Mouse (Mus musculus) urinary bladder, adult 2 months (tissue): ENCODE measurements around the gene Ndufv3. TPM values are rescaled to one million over a fixed set of nuclear protein-coding genes. Genes with fewer than 3 reads are reported as not detected.
"Not testable (repeated sequence)": the region's sequence is repeated elsewhere in the genome, so short reads cannot be mapped to it uniquely, and the experiment has no call there.

Experiments
- DNase-seq: peaks from one replicate; pipeline ENCODE4 v3.0.0; 2022; ENCODE audit warnings: low spot score
- polyA plus RNA-seq: library from polyadenylated mRNA; depleted of rRNA; stranded (reverse); fragments of >200 nt; gene quantifications from 2 replicates; pipeline ENCODE4 v1.2.3, GENCODE M21; 2012

Ndufv3 gene
- polyA plus RNA-seq, 1 experiment = 219 TPM

GRCm38 (mm10) chr17:31511792-31512495 is 8.0 kb upstream of the Ndufv3 start:
- DNase-seq = peak; percentile 76

GRCm38 (mm10) chr17:31512593-31512992 is 7.3 kb upstream of the Ndufv3 start:
- no peak for DNase-seq

- DNase-seq = no peak
These were observed 5.2 kb upstream of the Ndufv3 start for GRCm38 (mm10) chr17:31514696-31515095.

GRCm38 (mm10) chr17:31519344-31519945 is 470 bp upstream of the Ndufv3 start:
- DNase-seq = no peak

- no peak for DNase-seq
These were observed 980 bp downstream of the Ndufv3 start for GRCm38 (mm10) chr17:31520895-31521294.

GRCm38 (mm10) chr17:31521948-31522347 is 2.0 kb downstream of the Ndufv3 start:
- no peak for DNase-seq

GRCm38 (mm10) chr17:31525114-31525513 is 5.2 kb downstream of the Ndufv3 start:
- DNase-seq = no peak

GRCm38 (mm10) chr17:31525816-31526215 is 5.9 kb downstream of the Ndufv3 start:
- DNase-seq = no peak

- no peak for DNase-seq
These were observed 9.4 kb downstream of the Ndufv3 start for GRCm38 (mm10) chr17:31529314-31529713.

GRCm38 (mm10) chr17:31531441-31532158 is 11.7 kb downstream of the Ndufv3 start:
- no peak for DNase-seq

GRCm38 (mm10) chr17:31532331-31532730 is 12.4 kb downstream of the Ndufv3 start:
- not testable (repeated sequence) for DNase-seq

GRCm38 (mm10) chr17:31535358-31535757 is 15.4 kb downstream of the Ndufv3 start:
- DNase-seq = no peak

- DNase-seq = no peak
These were observed 16.1 kb downstream of the Ndufv3 start for GRCm38 (mm10) chr17:31535871-31536629.

GRCm38 (mm10) chr17:31540101-31540500 is 20.2 kb downstream of the Ndufv3 start:
- DNase-seq = no peak

GRCm38 (mm10) chr17:31540809-31541459 is 21.0 kb downstream of the Ndufv3 start:
- no peak for DNase-seq

- DNase-seq = no peak
These were observed 21.5 kb downstream of the Ndufv3 start for GRCm38 (mm10) chr17:31541460-31541831.

- DNase-seq = no peak
These were observed 23.7 kb downstream of the Ndufv3 start for GRCm38 (mm10) chr17:31543574-31543973.

GRCm38 (mm10) chr17:31546444-31547196 is 26.7 kb downstream of the Ndufv3 start:
- no peak for DNase-seq

- no peak for DNase-seq
These were observed 28.1 kb downstream of the Ndufv3 start for GRCm38 (mm10) chr17:31547974-31548373.

GRCm38 (mm10) chr17:31549389-31549788 is 29.5 kb downstream of the Ndufv3 start:
- no peak for DNase-seq

- not testable (repeated sequence) for DNase-seq
These were observed 32.7 kb downstream of the Ndufv3 start for GRCm38 (mm10) chr17:31552601-31553000.
